Mouse (Mus musculus): ENCODE measurements at regions not wholly inside any gene's neighbourhood (a gene's known extent, or its start where the extent isn't known, plus 50 kb on each side); places are given as distances from the start of the nearest gene placed in this dataset.
A peak's percentile ranks its signal among the peaks of the same experiment; 100 is the strongest.

DNA sequence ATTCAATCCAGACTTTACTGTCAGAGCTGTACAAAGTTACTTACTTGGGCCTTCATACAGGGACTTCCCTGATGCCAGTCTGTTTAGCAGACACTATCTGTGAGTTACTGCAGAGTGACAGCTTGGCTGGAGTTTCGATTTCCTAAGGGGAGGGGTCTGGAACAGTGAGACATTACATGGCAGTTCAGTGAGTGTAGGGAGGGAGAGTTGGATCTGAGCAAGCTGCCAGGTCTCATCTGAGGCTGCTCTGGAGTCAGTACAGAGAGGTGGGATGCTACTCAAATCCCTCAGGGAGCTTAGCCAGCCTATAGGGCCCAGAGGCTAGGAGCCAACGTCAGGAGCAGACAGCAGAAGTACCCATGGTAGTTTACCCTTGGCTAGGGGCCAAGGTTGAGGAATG lies 1329.8 kb upstream of the Nr2f1 start:
- DNase-seq (ENCODE audit: low spot score in 2 of 2): peak in 1 of 2 experiments; percentile 10

DNA sequence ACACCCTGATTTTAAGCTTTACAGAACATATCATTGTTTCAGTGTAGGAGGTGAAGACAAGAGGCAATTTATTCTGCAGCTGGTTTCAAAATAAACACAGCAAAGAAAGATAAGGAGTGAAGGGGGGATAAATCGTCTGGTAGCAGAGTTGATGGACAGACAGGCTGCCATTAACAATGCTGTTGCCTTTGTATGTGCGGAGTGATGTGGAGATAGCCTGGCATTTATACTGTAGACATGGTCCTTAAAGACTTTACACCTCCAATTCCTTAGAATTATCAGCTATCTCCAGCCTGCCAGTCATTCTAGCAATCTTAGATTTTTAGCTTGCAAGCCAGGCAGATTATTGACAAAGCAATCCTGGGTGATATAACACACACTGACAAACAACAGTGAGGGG lies 1332.5 kb upstream of the Arrdc3 start:
- no peak for DNase-seq (ENCODE audit: low spot score in 2 of 2)

DNA sequence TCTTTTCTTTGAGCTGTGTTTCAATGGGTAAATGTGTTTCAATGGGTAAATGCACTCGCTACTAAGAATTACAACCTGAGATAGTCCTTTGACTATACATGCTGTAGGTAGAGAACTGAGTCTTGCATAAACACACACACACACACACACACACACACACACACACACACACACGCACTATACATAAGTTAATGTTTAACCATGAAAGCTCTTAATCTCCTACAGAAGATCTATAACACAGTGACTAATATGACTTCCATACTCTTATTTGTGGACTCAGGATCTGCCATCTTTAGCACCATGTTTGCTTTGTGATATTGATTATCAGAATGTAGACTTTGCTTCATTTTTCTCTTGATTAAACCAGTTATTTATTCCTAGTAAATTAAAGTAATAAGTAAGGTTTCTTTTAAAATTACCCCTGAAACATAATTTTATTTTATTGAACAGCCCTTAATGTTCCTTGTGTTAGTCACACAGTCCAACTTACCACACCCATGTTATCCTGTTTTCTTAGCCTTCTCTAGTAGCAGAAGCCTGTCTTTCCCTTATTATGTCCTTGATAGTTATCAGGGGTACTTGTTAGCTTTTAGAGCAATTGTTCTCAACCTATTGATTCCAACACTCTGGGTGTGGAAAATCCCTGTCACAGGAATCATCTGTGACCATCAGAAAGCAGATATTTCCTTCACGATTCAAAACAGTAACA lies 1327.5 kb upstream of the Arrdc3 start:
- DNase-seq (ENCODE audit: low spot score in 2 of 2): no peak
